Mouse (Mus musculus) thymus, adult 2 months (tissue): Measurements from ENCODE around the gene Gm30191. TPM values are rescaled to one million over a fixed set of nuclear protein-coding genes. Genes with fewer than 3 reads are reported as not detected.
"Not testable (repeated sequence)": the region's sequence is repeated elsewhere in the genome, so short reads cannot be mapped to it uniquely, and the experiment has no call there.

Experiments used
- DNase-seq: peaks from one replicate; pipeline ENCODE4 v3.0.0; 2021
- H3K27ac ChIP-seq: fragments of 200-500 bp; 2 replicates; pipeline ENCODE4 v1.5.1; 2012; ENCODE audit warnings: low read length, control low read depth; ENCODE audit not compliant: control insufficient read depth, insufficient read depth
- H3K27me3 ChIP-seq: fragments of 200-500 bp; 2 replicates; pipeline ENCODE4 v1.6.1; 2012; ENCODE audit warnings: mild to moderate bottlenecking, low read length, moderate library complexity, mixed read lengths; ENCODE audit not compliant: control insufficient read depth, insufficient read depth
- H3K36me3 ChIP-seq: fragments of 200-500 bp; 2 replicates; pipeline ENCODE4 v1.6.1; 2012; ENCODE audit warnings: mild to moderate bottlenecking, low read length, moderate library complexity; ENCODE audit not compliant: control insufficient read depth, insufficient read depth
- H3K4me1 ChIP-seq: fragments of 200-500 bp; replicated peaks from 2 replicates; pipeline ENCODE4 v1.6.1; 2012; ENCODE audit warnings: low read length; ENCODE audit not compliant: control insufficient read depth, insufficient read depth
- H3K4me3 ChIP-seq: fragments of 200-500 bp; 2 replicates; pipeline ENCODE4 v1.5.1; 2012; ENCODE audit warnings: mild to moderate bottlenecking, low read length, control low read depth, moderate library complexity; ENCODE audit not compliant: control insufficient read depth, insufficient read depth
- CTCF ChIP-seq: fragments of 200-500 bp; IDR thresholded peaks from 2 replicates; pipeline ENCODE4 v1.5.1; 2012; ENCODE audit warnings: mild to moderate bottlenecking, control low read depth, low read length, moderate library complexity, borderline replicate concordance; ENCODE audit not compliant: control insufficient read depth, poor library complexity, insufficient read depth; ENCODE audit errors: extremely low read depth
- POLR2A ChIP-seq: fragments of 200-500 bp; IDR thresholded peaks from 2 replicates; pipeline ENCODE4 v1.6.1; 2012; ENCODE audit warnings: mild to moderate bottlenecking, low read length, control low read depth, moderate library complexity; ENCODE audit not compliant: control insufficient read depth, poor library complexity, insufficient read depth; ENCODE audit errors: extremely low read depth
- WGBS: fragments of 180-500 bp; shearing (Covaris S2); methylation state at CpG from one replicate; pipeline ENCODE4 v1.1.7; 2018; 5-methylcytosine and 5-hydroxymethylcytosine counted together
- polyA plus RNA-seq: library from polyadenylated mRNA; depleted of rRNA; stranded (reverse); fragments of >200 nt; gene quantifications from 2 replicates; pipeline ENCODE4 v1.2.3, GENCODE M21; 2012

Gene Gm30191
- polyA plus RNA-seq, 1 experiment, result not detected

DNA sequence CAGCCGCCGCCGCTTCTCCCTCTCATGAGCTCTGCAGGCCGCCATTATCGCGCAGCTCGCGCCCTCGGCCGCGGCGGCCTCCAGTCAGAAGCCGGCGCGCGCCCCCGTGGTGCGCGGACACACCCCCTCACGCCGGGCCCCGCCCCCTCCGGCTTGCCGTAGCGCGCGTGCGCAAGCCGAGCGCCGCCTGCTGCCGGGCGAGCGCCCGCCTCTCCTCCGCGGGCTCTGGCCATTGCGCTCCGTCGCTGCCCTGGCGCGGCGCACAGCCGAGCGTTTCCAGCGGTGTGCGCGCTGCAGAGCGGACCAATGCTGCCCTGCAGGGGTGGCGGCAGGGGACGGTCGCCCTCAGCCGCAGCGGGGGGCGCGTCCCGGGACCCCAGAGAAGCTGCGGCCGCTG is 40.4 kb downstream of the Gm30191 start:
- TF ChIP-seq POLR2A (peak; percentile 99), CTCF (peak; percentile 71; the same call in 1 of the 2 replicates)
- Histone ChIP-seq H3K27ac (peak overlapping the region; percentile 67), H3K27me3 (no peaks in the 10 kb centered on the region), H3K4me1 (peaks cover 7% of the 10 kb centered on the region), H3K4me3 (peak overlapping the region; percentile 75), H3K36me3 (peaks cover 8% of the 10 kb centered on the region; the same call in 1 of the 2 replicates)
- under 1% methylated on average over 59 of the region's 59 CpGs for WGBS
- peak; percentile 97 for DNase-seq

DNA sequence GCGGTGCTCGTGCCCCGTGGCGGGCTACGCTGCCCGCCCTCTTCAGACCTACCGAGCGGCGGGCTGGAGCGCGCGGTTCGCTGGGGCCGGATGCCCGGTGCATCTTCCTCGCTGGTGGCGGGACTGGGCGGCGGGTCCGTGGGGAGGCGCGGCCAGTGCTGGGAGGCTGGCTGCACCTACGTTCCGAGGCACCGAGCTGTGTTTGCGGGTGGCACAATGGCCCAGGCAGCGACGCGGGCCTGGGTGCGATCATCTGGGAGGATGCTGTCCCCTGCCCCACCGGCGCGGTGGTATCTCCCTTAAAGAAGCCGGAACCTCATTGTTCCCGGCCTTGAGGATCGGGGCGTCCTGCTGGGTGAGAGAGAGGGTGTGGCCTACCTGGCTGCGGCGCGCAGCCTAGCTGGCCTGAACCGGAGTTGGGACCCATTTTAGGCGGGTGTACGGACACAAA is 40.9 kb downstream of the Gm30191 start, which contains the start of gene Pdik1l:
Pdik1l (minus strand) TSS at position 321 of the 451 bp plus-strand sequence.
- peak within 1 kb of the TSS; percentile 67 for H3K27ac ChIP-seq
- H3K27me3 ChIP-seq, result no peaks in the 10 kb centered on the region
- 0 out of 2 replicates have a peak, but pooled peaks have one; percentile 41 for TF ChIP-seq CTCF
- no peak; the same call in 1 of the 2 replicates for TF ChIP-seq POLR2A
- DNase-seq, result peak; percentile 84
- WGBS, result under 1% methylated on average over 43 of the region's 43 CpGs
- H3K4me1 ChIP-seq, result peaks cover 7% of the 10 kb centered on the region
- peak within 1 kb of the TSS; percentile 75 for H3K4me3 ChIP-seq
- peaks cover 6% of the 10 kb centered on the region; the same call in 1 of the 2 replicates for H3K36me3 ChIP-seq

DNA sequence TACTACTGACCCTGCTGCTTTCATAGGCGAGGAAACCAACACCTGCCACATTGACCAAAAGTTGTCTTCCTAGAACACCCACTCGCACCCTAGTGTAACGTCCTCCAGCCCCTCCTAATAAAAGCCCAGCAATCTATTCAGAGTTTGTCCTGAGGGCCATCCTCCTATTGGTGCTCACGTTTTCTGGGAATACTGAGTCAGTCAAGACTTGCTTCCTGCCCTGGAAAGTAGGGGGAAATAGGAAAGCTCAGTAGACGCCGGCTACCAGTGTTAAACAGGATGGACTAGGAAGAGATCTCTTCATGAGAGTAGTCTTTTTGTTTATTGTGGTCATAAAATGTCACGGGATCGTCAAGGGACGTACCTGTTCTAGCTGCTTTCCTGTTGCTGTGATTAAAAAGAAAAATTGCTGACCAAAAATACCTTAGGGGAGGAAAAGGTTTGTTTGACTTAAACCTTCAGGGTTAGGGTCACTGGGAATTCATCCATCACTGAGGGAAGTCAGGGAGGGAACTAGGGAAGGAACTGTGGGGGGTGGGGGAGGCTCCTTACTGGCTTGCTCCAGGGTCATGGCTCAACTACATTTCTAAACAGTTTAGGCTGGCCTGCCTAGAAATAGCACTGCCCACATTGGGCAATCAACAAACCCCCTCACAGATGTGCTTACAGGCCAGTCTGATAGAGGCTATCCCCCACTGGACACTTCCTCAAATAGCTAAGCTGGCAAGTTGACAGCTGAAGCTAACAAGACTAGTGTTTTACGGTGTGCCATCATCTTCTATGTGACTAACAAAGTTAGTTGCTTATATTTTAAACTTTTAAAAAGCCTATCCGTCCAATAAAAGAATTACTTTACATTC is 41.9 kb downstream of the Gm30191 start:
- H3K27me3 ChIP-seq, result no peaks in the 10 kb centered on the region
- WGBS, result 58% methylated on average over 11 of the region's 11 CpGs
- H3K4me1 ChIP-seq, result peaks cover 7% of the 10 kb centered on the region
- TF ChIP-seq CTCF (no peak), POLR2A (no peak)
- H3K4me3 ChIP-seq, result no peak overlapping the region
- no peak overlapping the region for H3K27ac ChIP-seq
- H3K36me3 ChIP-seq, result 0 out of 2 replicates have a peak, but pooled peaks cover 3% of the 10 kb centered on the region
- DNase-seq, result no peak

DNA sequence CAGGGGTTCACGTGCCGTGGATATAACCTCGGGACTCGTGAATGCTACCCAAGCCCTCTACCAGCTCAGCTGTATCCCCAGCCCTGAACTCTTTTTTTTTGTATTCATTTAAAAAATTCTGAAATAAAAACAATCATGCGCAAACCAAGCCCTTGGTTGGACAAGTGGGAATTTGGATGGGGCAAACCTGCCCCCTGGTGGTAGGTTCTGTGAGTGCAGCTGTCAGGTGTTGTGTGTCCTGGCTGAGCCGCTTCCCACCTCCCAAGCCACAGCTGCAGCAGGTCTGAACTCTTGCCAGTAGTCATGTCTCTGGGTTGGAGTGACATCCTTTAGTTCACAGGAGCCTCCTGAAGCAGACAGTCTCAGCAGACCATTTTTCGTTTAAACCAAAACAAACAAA is 45.3 kb downstream of the Gm30191 start:
- Histone ChIP-seq H3K4me1 (peaks cover 2% of the 10 kb centered on the region; the same call in 1 of the 2 replicates), H3K27ac (no peak overlapping the region), H3K4me3 (no peak overlapping the region), H3K27me3 (no peaks in the 10 kb centered on the region), H3K36me3 (no peaks in the 10 kb centered on the region)
- peak; percentile 79 for DNase-seq
- TF ChIP-seq CTCF, result peak; percentile 82
- no peak for TF ChIP-seq POLR2A
- WGBS, result 20% methylated on average over 7 of the region's 7 CpGs

DNA sequence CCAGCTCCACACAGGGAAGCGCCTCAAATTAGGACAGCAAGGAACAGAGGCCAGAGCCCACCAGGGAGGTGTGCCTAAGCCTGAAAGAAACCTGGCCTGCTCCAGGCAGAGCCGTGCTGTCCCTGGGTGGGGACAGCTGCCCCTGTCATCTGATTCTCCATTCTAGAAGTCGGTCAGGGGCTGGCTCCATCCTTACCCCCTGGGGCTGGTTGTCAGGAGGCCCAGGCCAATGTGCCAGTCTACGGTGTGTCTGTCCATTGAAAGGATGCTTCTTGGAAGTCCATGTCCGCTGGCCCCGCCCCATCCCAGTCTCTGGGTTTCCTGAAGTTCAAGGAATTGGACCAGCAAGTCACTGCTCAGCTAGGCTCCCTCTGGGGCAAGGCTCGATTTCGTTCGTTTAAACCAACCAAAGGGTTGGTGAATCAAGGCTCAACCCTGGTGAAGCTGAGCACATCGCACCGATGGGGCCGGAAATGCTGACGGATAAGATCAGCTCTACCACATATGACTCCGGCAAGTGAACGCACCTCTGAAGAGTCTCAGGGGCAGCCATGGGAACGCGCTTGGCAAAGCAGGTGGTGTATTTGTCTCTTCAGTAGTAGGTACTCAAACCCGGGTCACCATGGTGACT is 46.4 kb downstream of the Gm30191 start:
- 74% methylated on average over 18 of the region's 18 CpGs for WGBS
- no peak overlapping the region for H3K27ac ChIP-seq
- TF ChIP-seq POLR2A (no peak), CTCF (no peak)
- no peaks in the 10 kb centered on the region for H3K36me3 ChIP-seq
- H3K4me1 ChIP-seq, result peaks cover 2% of the 10 kb centered on the region; the same call in 1 of the 2 replicates
- no peak overlapping the region for H3K4me3 ChIP-seq
- DNase-seq, result no peak
- no peaks in the 10 kb centered on the region for H3K27me3 ChIP-seq

DNA sequence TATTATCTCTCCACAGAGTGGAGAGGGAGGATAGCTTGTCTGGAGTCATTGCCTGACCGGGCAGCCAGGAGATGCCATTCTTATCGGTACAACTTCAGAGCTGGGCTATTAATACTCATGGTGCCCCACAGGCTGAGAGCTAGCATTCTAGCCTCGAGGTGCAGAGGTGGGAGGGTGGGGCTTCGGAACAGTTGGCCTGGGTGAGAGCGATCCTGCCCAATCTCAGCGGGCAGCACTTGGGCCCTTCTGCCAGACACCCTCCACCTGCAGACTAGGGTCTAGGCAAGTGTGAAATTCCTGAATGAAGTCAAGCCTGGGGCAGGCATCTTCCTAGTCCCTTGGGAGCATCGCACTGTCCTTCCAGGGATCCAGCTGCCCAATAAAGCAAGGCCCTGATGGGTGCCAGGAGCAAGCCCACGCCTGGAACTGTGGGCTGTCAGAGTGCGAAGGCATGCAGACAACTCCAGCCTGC is 47.0 kb downstream of the Gm30191 start:
- TF ChIP-seq CTCF (no peak), POLR2A (no peak)
- DNase-seq, result no peak
- no peak overlapping the region for H3K27ac ChIP-seq
- H3K27me3 ChIP-seq, result no peaks in the 10 kb centered on the region
- WGBS, result 74% methylated on average over 9 of the region's 9 CpGs
- H3K36me3 ChIP-seq, result no peaks in the 10 kb centered on the region
- H3K4me1 ChIP-seq, result no peaks in the 10 kb centered on the region; the same call in 1 of the 2 replicates
- H3K4me3 ChIP-seq, result no peak overlapping the region

DNA sequence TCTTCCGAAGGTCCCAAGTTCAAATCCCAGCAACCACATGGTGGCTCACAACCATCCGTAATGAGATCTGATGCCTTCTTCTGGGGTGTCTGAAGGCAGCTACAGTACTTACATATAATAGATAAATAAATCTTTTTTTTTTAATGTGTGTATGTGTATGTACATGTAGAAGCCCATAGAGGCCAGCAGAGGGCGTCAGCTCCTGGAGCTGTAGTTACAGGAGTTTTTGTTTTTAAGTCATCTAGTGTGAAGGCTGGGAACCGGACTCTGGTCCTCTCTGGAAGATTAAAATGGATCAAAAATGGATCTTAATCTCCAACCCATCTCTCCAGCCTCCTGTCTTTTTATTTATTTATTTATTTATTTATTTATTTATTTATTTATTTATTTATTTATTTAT is 49.4 kb downstream of the Gm30191 start:
- not testable (repeated sequence) for H3K27ac ChIP-seq, H3K4me3 ChIP-seq
- WGBS, result 90% methylated on average over 4 of the region's 4 CpGs

More for the DNA sequence above, 49.4 kb downstream of the Gm30191 start:
- H3K36me3 ChIP-seq, DNase-seq, H3K4me1 ChIP-seq, H3K27me3 ChIP-seq: not testable (repeated sequence)
